Mouse (Mus musculus): ENCODE results near the gene Clint1.

- TF ChIP-seq POLR2A (IDR thresholded peaks at IDR 0.05; ENCODE audit: borderline replicate concordance, control insufficient read depth, low read depth, low read length) (no peak), CTCF (IDR thresholded peaks at IDR 0.05; ENCODE audit: control insufficient read depth, insufficient read depth, low read length) (no peak)
Measured at GRCm38 (mm10) chr11:45815603-45816002, 36.2 kb upstream of the Clint1 start.

All from bone marrow, adult 2 months (tissue).